Mouse (Mus musculus): ENCODE data around the gene Castor2. TPM values are rescaled to one million over a fixed set of nuclear protein-coding genes. Genes with fewer than 3 reads are reported as not detected.
A peak's percentile ranks its signal among the peaks of the same experiment; 100 is the strongest.

The Castor2 gene
- total RNA-seq (2022), result 10 to 100 TPM; 21.6 to 32.9 (median 25.9) TPM

- DNase-seq (ENCODE audit: low spot score), result peak; percentile 93
These were observed at the start of gene Castor2 for GRCm38 (mm10) chr5:134099496-134100211. TSS of gene Castor2 (plus strand) at chr5:134099711.

- no peak for DNase-seq (ENCODE audit: low spot score)
These were observed 48.8 kb upstream of the Castor2 start for GRCm38 (mm10) chr5:134050711-134051110.

GRCm38 (mm10) chr5:134052614-134053013 is 46.9 kb upstream of the Castor2 start:
- DNase-seq (ENCODE audit: low spot score), result no peak

- DNase-seq (ENCODE audit: low spot score), result no peak
These were observed 45.0 kb upstream of the Castor2 start for GRCm38 (mm10) chr5:134054496-134054895.

- DNase-seq (ENCODE audit: low spot score), result no peak
These were observed 40.6 kb upstream of the Castor2 start for GRCm38 (mm10) chr5:134058793-134059352.

- DNase-seq (ENCODE audit: low spot score), result peak; percentile 69
These were observed 36.0 kb upstream of the Castor2 start for GRCm38 (mm10) chr5:134063362-134064064.

GRCm38 (mm10) chr5:134066261-134066660 is 33.2 kb upstream of the Castor2 start:
- DNase-seq (ENCODE audit: low spot score), result no peak

GRCm38 (mm10) chr5:134067924-134068323 is 31.6 kb upstream of the Castor2 start:
- DNase-seq (ENCODE audit: low spot score), result no peak

GRCm38 (mm10) chr5:134073512-134074041 is 25.9 kb upstream of the Castor2 start:
- DNase-seq (ENCODE audit: low spot score), result no peak

- DNase-seq (ENCODE audit: low spot score), result no peak
These were observed 25.1 kb upstream of the Castor2 start for GRCm38 (mm10) chr5:134074368-134074767.

GRCm38 (mm10) chr5:134076175-134076574 is 23.3 kb upstream of the Castor2 start:
- DNase-seq (ENCODE audit: low spot score), result no peak

- no peak for DNase-seq (ENCODE audit: low spot score)
These were observed 18.6 kb upstream of the Castor2 start for GRCm38 (mm10) chr5:134080685-134081548.

GRCm38 (mm10) chr5:134085227-134085626 is 14.3 kb upstream of the Castor2 start:
- no peak for DNase-seq (ENCODE audit: low spot score)

- no peak for DNase-seq (ENCODE audit: low spot score)
These were observed 13.4 kb upstream of the Castor2 start for GRCm38 (mm10) chr5:134085887-134086639.

GRCm38 (mm10) chr5:134087211-134087610 is 12.3 kb upstream of the Castor2 start:
- peak; percentile 31 for DNase-seq (ENCODE audit: low spot score)

- DNase-seq (ENCODE audit: low spot score), result no peak
These were observed 3.7 kb upstream of the Castor2 start for GRCm38 (mm10) chr5:134095766-134096165.

GRCm38 (mm10) chr5:134098341-134098902 is 1.1 kb upstream of the Castor2 start:
- no peak for DNase-seq (ENCODE audit: low spot score)

- peak; percentile 13 for DNase-seq (ENCODE audit: low spot score)
These were observed 535 bp upstream of the Castor2 start for GRCm38 (mm10) chr5:134098976-134099375.

- DNase-seq (ENCODE audit: low spot score), result no peak
These were observed 791 bp downstream of the Castor2 start for GRCm38 (mm10) chr5:134100232-134100771.

- no peak for DNase-seq (ENCODE audit: low spot score)
These were observed 1.8 kb downstream of the Castor2 start for GRCm38 (mm10) chr5:134101322-134101721.
